Mouse (Mus musculus) stomach, postnatal 0 days (tissue): ENCODE data around the gene Acot7.

Source experiments
- CTCF ChIP-seq: IDR thresholded peaks from 2 replicates; pipeline ENCODE4 v1.5.1; 2016; ENCODE audit warnings: antibody characterized with exemption, low read depth, mild to moderate bottlenecking, moderate library complexity
- EP300 ChIP-seq: optimal IDR thresholded peaks from 2 replicates; pipeline ENCODE3; 2016; ENCODE audit warnings: antibody characterized with exemption

GRCm38 (mm10) chr4:152151966-152152544 is 25.9 kb upstream of the Acot7 start, which contains the start of gene Espn:
- TF ChIP-seq CTCF: no peak
- TF ChIP-seq EP300: no peak
